Mouse (Mus musculus) myocyte (in vitro differentiated cells): ENCODE results near the gene Glt1d1. TPM values are rescaled to one million over a fixed set of nuclear protein-coding genes. Genes with fewer than 3 reads are reported as not detected.

Source experiments
- H3K27me3 ChIP-seq: one replicate; pipeline ENCODE4 v1.6.1; 2011; ENCODE audit not compliant: control insufficient read depth, insufficient read depth, insufficient read length
- H3K36me3 ChIP-seq: one replicate; pipeline ENCODE4 v1.6.1; 2011; ENCODE audit not compliant: control insufficient read depth, insufficient read depth
- H3K4me2 ChIP-seq: one replicate; pipeline ENCODE4 v1.6.1; 2011; ENCODE audit warnings: low read depth, control low read depth
- H3K4me3 ChIP-seq: one replicate; pipeline ENCODE4 v1.5.1; 2011; ENCODE audit warnings: mild to moderate bottlenecking, control low read depth, moderate library complexity
- H3K79me2 ChIP-seq: one replicate; pipeline ENCODE4 v1.6.1; 2011; ENCODE audit not compliant: control insufficient read depth, insufficient read depth
- H3ac ChIP-seq: one replicate; pipeline ENCODE4 v1.6.1; 2011; ENCODE audit not compliant: control insufficient read depth, insufficient read length
- CEBPB ChIP-seq: IDR thresholded peaks from 2 replicates; pipeline ENCODE4 v1.6.1; 2011; ENCODE audit warnings: mild to moderate bottlenecking, moderate library complexity; ENCODE audit not compliant: poor library complexity, insufficient read depth, severe bottlenecking
- E2F4 ChIP-seq: IDR thresholded peaks from one replicate; pipeline ENCODE4 v1.6.1; 2011; ENCODE audit warnings: mild to moderate bottlenecking, control low read depth, moderate library complexity; ENCODE audit not compliant: insufficient read depth
- MAX ChIP-seq: IDR thresholded peaks from one replicate; pipeline ENCODE4 v1.6.1; 2011; ENCODE audit warnings: low read depth, mild to moderate bottlenecking, control low read depth
- MYOD1 ChIP-seq, 3 experiments: IDR thresholded peaks; one replicate each; pipeline ENCODE4 v1.6.1; 2011; ENCODE audit warnings: control low read depth in 2 of 3, low read depth in 2 of 3, mild to moderate bottlenecking in 2 of 3, moderate library complexity in 1 of 3; ENCODE audit not compliant: insufficient read length in 2 of 3, control insufficient read depth in 1 of 3
- MYOG ChIP-seq, 3 experiments: IDR thresholded peaks; one replicate each; pipeline ENCODE4 v1.6.1; 2011; ENCODE audit warnings: control low read depth in 2 of 3, low read depth in 2 of 3, mild to moderate bottlenecking in 2 of 3; ENCODE audit not compliant: insufficient read length in 2 of 3, control insufficient read depth in 1 of 3, insufficient read depth in 1 of 3
- POLR2A ChIP-seq: IDR thresholded peaks from one replicate; pipeline ENCODE4 v1.6.1; 2011; ENCODE audit warnings: low read depth, mild to moderate bottlenecking, control low read depth, moderate library complexity; ENCODE audit not compliant: insufficient read length
- POLR2AphosphoS2 ChIP-seq: IDR thresholded peaks from one replicate; pipeline ENCODE4 v1.6.1; 2011; ENCODE audit warnings: low read depth, control low read depth; ENCODE audit not compliant: insufficient read length
- REST ChIP-seq: IDR thresholded peaks from one replicate; pipeline ENCODE4 v1.6.1; 2011; ENCODE audit warnings: mild to moderate bottlenecking, control low read depth, moderate library complexity; ENCODE audit not compliant: insufficient read depth, insufficient read length
- SRF ChIP-seq: IDR thresholded peaks from one replicate; pipeline ENCODE4 v1.6.1; 2011; ENCODE audit warnings: low read depth; ENCODE audit not compliant: control insufficient read depth, insufficient read length
- TCF12 ChIP-seq: IDR thresholded peaks from one replicate; pipeline ENCODE4 v1.6.1; 2011; ENCODE audit warnings: mild to moderate bottlenecking, control low read depth; ENCODE audit not compliant: poor library complexity, insufficient read depth, severe bottlenecking
- TCF3 ChIP-seq: IDR thresholded peaks from one replicate; pipeline ENCODE4 v1.6.1; 2011; ENCODE audit warnings: low read depth, control low read depth; ENCODE audit not compliant: insufficient read length
- USF1 ChIP-seq: IDR thresholded peaks from one replicate; pipeline ENCODE4 v1.6.1; 2011; ENCODE audit warnings: low read depth, mild to moderate bottlenecking, control low read depth, moderate library complexity
- polyA plus RNA-seq: library from polyadenylated mRNA; unstranded; fragments of >200 nt; fragmentation: generic; extraction: Trizol; gene quantifications from one replicate; pipeline ENCODE4 v1.2.1, GENCODE M21; 2012; ENCODE audit warnings: missing spikeins

Glt1d1 gene
- polyA plus RNA-seq, 1 experiment, result not detected

GRCm38 (mm10) chr5:127648046-127648445 lies 16.0 kb downstream of the Glt1d1 start:
- Histone ChIP-seq H3K27me3 (no peaks in the 10 kb centered on the region), H3K4me3 (no peak overlapping the region), H3K4me2 (no peak overlapping the region), H3K36me3 (no peaks in the 10 kb centered on the region), H3ac (no peak overlapping the region), H3K79me2 (no peaks in the 10 kb centered on the region)
- TF ChIP-seq E2F4 (no peak), MYOG (IDR thresholded peaks at IDR 0.05; ENCODE audit: control insufficient read depth in 1 of 3, insufficient read depth in 1 of 3, insufficient read length in 2 of 3, low read depth in 2 of 3) (no peak), USF1 (no peak), TCF3 (no peak), TCF12 (no peak), CEBPB (no peak), MYOD1 (IDR thresholded peaks at IDR 0.05; ENCODE audit: control insufficient read depth in 1 of 3, insufficient read length in 2 of 3, low read depth in 2 of 3) (no peak)

GRCm38 (mm10) chr5:127649077-127649476 lies 17.0 kb downstream of the Glt1d1 start:
- TF ChIP-seq E2F4, result no peak
- no peak for TF ChIP-seq SRF
- TF ChIP-seq MAX, result no peak
- TF ChIP-seq MYOG (IDR thresholded peaks at IDR 0.05; ENCODE audit: control insufficient read depth in 1 of 3, insufficient read depth in 1 of 3, insufficient read length in 2 of 3, low read depth in 2 of 3), result no peak
- TF ChIP-seq REST, result no peak
- TF ChIP-seq TCF12, result no peak
- no peak for TF ChIP-seq USF1
- TF ChIP-seq POLR2A, result no peak
- TF ChIP-seq CEBPB, result no peak
- TF ChIP-seq MYOD1 (IDR thresholded peaks at IDR 0.05; ENCODE audit: control insufficient read depth in 1 of 3, insufficient read length in 2 of 3, low read depth in 2 of 3), result no peak
- H3K36me3 ChIP-seq, result no peaks in the 10 kb centered on the region
- H3K4me2 ChIP-seq, result no peak overlapping the region

DNA sequence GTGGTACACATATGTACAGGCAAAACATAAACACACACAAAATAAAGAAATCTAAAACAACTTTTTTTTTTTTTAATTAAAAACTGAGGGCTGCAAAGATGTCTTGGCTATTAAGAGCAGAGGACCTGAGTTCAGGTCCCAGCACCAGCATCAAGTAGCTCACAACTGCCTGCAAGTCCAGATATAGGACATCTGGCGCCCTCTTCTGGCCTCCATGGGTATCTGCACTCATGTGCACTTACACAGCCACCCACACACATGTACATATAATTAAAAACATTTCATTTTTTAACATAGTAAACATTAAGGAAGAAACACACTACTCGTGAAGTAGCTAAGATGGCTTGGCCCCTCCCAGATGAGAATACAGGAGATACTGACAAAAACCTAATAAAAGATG lies 26.2 kb downstream of the Glt1d1 start:
- Histone ChIP-seq H3K36me3 (no peaks in the 10 kb centered on the region), H3K4me2 (no peak overlapping the region), H3K27me3 (no peaks in the 10 kb centered on the region), H3K79me2 (no peaks in the 10 kb centered on the region), H3ac (no peak overlapping the region), H3K4me3 (no peak overlapping the region)
- TF ChIP-seq REST (no peak), TCF12 (no peak), USF1 (no peak), MYOG (IDR thresholded peaks at IDR 0.05; ENCODE audit: control insufficient read depth in 1 of 3, insufficient read depth in 1 of 3, insufficient read length in 2 of 3, low read depth in 2 of 3) (no peak), TCF3 (no peak), POLR2A (no peak), MYOD1 (IDR thresholded peaks at IDR 0.05; ENCODE audit: control insufficient read depth in 1 of 3, insufficient read length in 2 of 3, low read depth in 2 of 3) (no peak), POLR2AphosphoS2 (no peak), E2F4 (no peak), CEBPB (no peak), MAX (no peak), SRF (no peak)

More at GRCm38 (mm10) chr5:127649077-127649476, 17.0 kb downstream of the Glt1d1 start:
- no peaks in the 10 kb centered on the region for H3K79me2 ChIP-seq
- no peak overlapping the region for H3K4me3 ChIP-seq
- H3ac ChIP-seq, result no peak overlapping the region
- H3K27me3 ChIP-seq, result no peaks in the 10 kb centered on the region

GRCm38 (mm10) chr5:127659312-127659711 lies 27.2 kb downstream of the Glt1d1 start:
- H3K4me3 ChIP-seq, result no peak overlapping the region
- no peaks in the 10 kb centered on the region for H3K27me3 ChIP-seq
- no peaks in the 10 kb centered on the region for H3K36me3 ChIP-seq
- no peaks in the 10 kb centered on the region for H3K79me2 ChIP-seq
- H3ac ChIP-seq, result no peak overlapping the region
- H3K4me2 ChIP-seq, result no peak overlapping the region
- no peak for TF ChIP-seq MYOD1 (IDR thresholded peaks at IDR 0.05; ENCODE audit: control insufficient read depth in 1 of 3, insufficient read length in 2 of 3, low read depth in 2 of 3)
- no peak for TF ChIP-seq TCF12

DNA sequence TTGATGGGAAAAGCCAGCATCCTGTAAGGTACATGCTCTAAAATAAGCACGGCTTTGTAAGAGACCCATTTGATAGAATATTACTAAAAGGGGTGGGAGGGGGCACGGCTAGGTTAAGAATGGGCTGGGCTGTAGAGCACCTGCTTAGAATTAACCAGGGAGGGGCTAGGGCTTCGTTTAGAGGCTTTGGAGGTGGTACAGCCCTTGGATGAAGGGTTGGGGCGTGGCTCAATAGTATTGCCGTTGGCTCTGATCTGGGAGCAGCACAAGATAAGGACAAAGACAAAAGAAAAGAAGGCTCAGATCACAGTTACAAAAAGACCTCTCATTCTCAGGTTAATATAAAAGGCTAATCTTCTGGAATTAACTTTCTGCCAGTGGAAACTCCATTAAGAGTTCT lies 28.2 kb downstream of the Glt1d1 start:
- Histone ChIP-seq H3K4me3 (no peak overlapping the region), H3K79me2 (no peaks in the 10 kb centered on the region), H3K36me3 (no peaks in the 10 kb centered on the region), H3K4me2 (no peak overlapping the region), H3K27me3 (no peaks in the 10 kb centered on the region), H3ac (no peak overlapping the region)
- TF ChIP-seq MYOG (IDR thresholded peaks at IDR 0.05; ENCODE audit: control insufficient read depth in 1 of 3, insufficient read depth in 1 of 3, insufficient read length in 2 of 3, low read depth in 2 of 3), result no peak
- no peak for TF ChIP-seq TCF12
- TF ChIP-seq POLR2A, result no peak
- no peak for TF ChIP-seq E2F4
- no peak for TF ChIP-seq TCF3
- no peak for TF ChIP-seq POLR2AphosphoS2
- TF ChIP-seq REST, result no peak
- no peak for TF ChIP-seq CEBPB
- TF ChIP-seq MAX, result no peak
- no peak for TF ChIP-seq SRF
- TF ChIP-seq USF1, result no peak
- TF ChIP-seq MYOD1 (IDR thresholded peaks at IDR 0.05; ENCODE audit: control insufficient read depth in 1 of 3, insufficient read length in 2 of 3, low read depth in 2 of 3), result no peak
